Mouse (Mus musculus) stomach, embryonic 16.5 days (tissue): ENCODE data around the gene Ccdc141. TPM values are rescaled to one million over a fixed set of nuclear protein-coding genes. Genes with fewer than 3 reads are reported as not detected.

Experiments
- ATAC-seq: fragments of 200-750 bp; cut with Nextera tagmentation; 2 replicates; pipeline ENCODE4 v1.8.0; 2017; ENCODE audit warnings: moderate number of reproducible peaks, moderate TSS enrichment; ENCODE audit not compliant: insufficient read depth, low FRiP score
- H3K27ac ChIP-seq: fragments of 300-500 bp; sonication (generic); 2 replicates; pipeline ENCODE4 v1.5.1; 2014; ENCODE audit warnings: low read length
- H3K27me3 ChIP-seq: fragments of 300-500 bp; sonication (generic); 2 replicates; pipeline ENCODE4 v1.6.1; 2014; ENCODE audit warnings: low read length, control low read depth, mixed read lengths; ENCODE audit not compliant: control insufficient read depth, insufficient read depth
- H3K36me3 ChIP-seq: fragments of 300-500 bp; sonication (generic); 2 replicates; pipeline ENCODE4 v1.6.1; 2014; ENCODE audit warnings: low read length; ENCODE audit not compliant: control insufficient read depth, insufficient read depth
- H3K4me1 ChIP-seq: fragments of 300-500 bp; sonication (generic); 2 replicates; pipeline ENCODE4 v1.6.1; 2014; ENCODE audit warnings: low read length, control low read depth, mixed read lengths; ENCODE audit not compliant: control insufficient read depth, insufficient read depth
- H3K4me2 ChIP-seq: fragments of 300-500 bp; sonication (generic); 2 replicates; pipeline ENCODE4 v1.6.1; 2014; ENCODE audit warnings: low read depth, low read length, mixed read lengths
- H3K4me3 ChIP-seq: fragments of 300-500 bp; sonication (generic); replicated peaks from 2 replicates; pipeline ENCODE4 v1.5.1; 2014; ENCODE audit warnings: mild to moderate bottlenecking, low read length
- H3K9ac ChIP-seq: fragments of 300-500 bp; sonication (generic); 2 replicates; pipeline ENCODE4 v1.6.1; 2014; ENCODE audit warnings: low read length
- H3K9me3 ChIP-seq: fragments of 300-500 bp; sonication (generic); replicated peaks from 2 replicates; pipeline ENCODE4 v1.6.1; 2016; ENCODE audit warnings: low read length, control low read depth; ENCODE audit not compliant: control insufficient read depth
- WGBS: fragments of 180-500 bp; shearing (Covaris S2); extraction: QIAGEN DNeasy Blood & Tissue Kit; methylation state at CpG from one replicate; pipeline ENCODE4 v1.1.7; 2014; 5-methylcytosine and 5-hydroxymethylcytosine counted together
- polyA plus RNA-seq: library from polyadenylated mRNA; unstranded; fragments of >200 nt; fragmentation: Nextera tagmentation; extraction: Ambion mirVana; gene quantifications from 2 replicates; pipeline ENCODE4 v1.2.1, GENCODE M21; 2015

Ccdc141 gene
- polyA plus RNA-seq, 1 experiment from 2014 or later = 12.9 TPM

GRCm38 (mm10) chr2:77007015-77007414 is 163.4 kb downstream of the Ccdc141 start:
- Histone ChIP-seq H3K27me3 (no peaks in the 10 kb centered on the region), H3K27ac (no peak overlapping the region), H3K36me3 (no peaks in the 10 kb centered on the region), H3K4me1 (no peaks in the 10 kb centered on the region), H3K9me3 (no peaks in the 10 kb centered on the region), H3K4me2 (no peak overlapping the region), H3K4me3 (no peak overlapping the region), H3K9ac (no peak overlapping the region)
- ATAC-seq = no peak
- 72% methylated on average over 7 of the region's 7 CpGs for WGBS

DNA sequence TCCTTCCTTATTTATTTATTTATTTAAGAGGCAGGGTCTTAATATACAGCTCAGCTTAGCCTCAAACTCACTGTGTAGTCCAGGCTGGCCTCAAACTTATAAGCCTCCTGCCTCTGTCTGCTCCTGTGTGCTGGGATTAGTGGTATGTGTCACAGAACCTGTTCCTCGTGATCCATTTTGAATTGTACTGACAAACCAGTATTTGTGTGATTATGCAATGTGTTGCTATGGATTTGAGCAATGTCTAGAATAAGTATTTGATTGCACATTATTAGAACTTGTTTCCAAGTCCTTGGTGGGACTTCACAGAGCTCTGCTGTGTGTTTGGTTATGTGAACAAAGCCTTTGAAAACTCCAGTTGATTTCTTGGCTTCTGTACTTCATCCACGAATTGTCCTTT is 167.3 kb downstream of the Ccdc141 start:
- Histone ChIP-seq H3K4me1 (no peaks in the 10 kb centered on the region), H3K27ac (no peak overlapping the region), H3K9ac (no peak overlapping the region), H3K36me3 (no peaks in the 10 kb centered on the region), H3K27me3 (no peaks in the 10 kb centered on the region), H3K9me3 (no peaks in the 10 kb centered on the region), H3K4me3 (no peak overlapping the region), H3K4me2 (no peak overlapping the region)
- ATAC-seq = no peak
- WGBS = 49% methylated on average over 2 of the region's 2 CpGs

- Histone ChIP-seq H3K4me3 (no peak overlapping the region), H3K36me3 (no peaks in the 10 kb centered on the region), H3K9me3 (no peaks in the 10 kb centered on the region), H3K4me2 (no peak overlapping the region), H3K4me1 (no peaks in the 10 kb centered on the region), H3K9ac (no peak overlapping the region), H3K27ac (no peak overlapping the region), H3K27me3 (no peaks in the 10 kb centered on the region)
- WGBS = 54% methylated on average over 5 of the region's 5 CpGs
- ATAC-seq = no peak
These were observed 172.1 kb downstream of the Ccdc141 start for GRCm38 (mm10) chr2:76998351-76998750.

DNA sequence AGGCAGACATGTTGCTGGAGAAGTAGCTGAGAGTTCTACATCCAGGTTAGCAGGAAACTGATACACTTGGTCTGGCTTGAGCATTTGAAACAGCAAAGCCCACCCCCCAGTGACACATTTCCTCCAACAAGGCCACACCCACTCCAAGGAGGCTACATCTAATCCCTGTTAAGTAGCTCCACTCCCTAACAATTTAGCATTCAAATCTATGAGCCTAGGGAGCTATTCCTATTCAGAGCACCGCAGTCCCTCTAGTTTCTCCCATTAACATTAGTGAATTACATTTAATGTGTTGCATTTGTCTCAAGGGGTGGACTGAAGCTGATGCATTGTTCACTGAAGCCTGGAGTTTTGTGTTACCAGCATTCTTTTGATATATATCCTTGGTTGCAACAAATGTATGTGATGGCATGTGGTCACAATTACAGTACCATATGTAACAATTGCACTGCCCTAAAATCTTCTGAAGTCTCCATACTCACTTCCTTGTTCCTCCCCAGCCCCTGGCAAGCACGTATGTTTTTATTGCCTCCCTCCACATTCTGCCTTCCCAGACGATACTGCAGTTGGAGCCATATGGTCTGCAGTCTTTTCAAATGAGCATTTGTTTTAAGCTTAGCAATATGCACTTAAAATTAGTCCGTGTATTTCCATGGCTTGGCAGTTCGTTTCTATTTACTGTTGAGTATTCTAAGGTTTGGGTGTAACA is 177.8 kb downstream of the Ccdc141 start:
- Histone ChIP-seq H3K27me3 (no peaks in the 10 kb centered on the region), H3K4me3 (no peak overlapping the region), H3K4me1 (no peaks in the 10 kb centered on the region), H3K4me2 (no peak overlapping the region), H3K36me3 (no peaks in the 10 kb centered on the region), H3K9ac (no peak overlapping the region), H3K9me3 (no peaks in the 10 kb centered on the region), H3K27ac (no peak overlapping the region)
- WGBS = 77% methylated on average over 5 of the region's 5 CpGs
- ATAC-seq = no peak

DNA sequence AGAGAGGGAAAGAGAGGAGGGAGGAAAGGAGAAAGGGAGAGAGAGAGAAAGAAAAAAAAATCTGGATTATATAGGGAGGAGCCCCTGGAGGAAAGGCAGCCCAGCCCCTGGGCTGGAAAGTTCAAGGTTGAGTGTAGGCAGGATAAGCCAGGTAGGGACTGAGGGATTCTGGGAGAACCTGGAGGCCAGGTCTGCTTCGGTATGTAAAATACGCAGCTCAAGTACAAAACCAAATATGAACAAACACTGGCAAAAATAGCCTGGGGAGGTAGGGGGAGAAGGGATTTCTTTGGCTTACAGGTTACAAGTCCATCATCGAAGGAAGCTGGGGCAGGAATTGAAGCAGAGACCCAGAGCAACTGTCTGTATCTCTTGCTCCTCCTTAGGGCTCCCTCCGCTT is 183.1 kb downstream of the Ccdc141 start:
- 61% methylated on average over 4 of the region's 4 CpGs for WGBS
- no peak overlapping the region for H3K4me2 ChIP-seq
- H3K27me3 ChIP-seq = no peaks in the 10 kb centered on the region
- H3K9ac ChIP-seq = no peak overlapping the region
- ATAC-seq = no peak
- H3K27ac ChIP-seq = no peak overlapping the region
- no peaks in the 10 kb centered on the region for H3K4me1 ChIP-seq
- no peaks in the 10 kb centered on the region for H3K9me3 ChIP-seq
- no peaks in the 10 kb centered on the region for H3K36me3 ChIP-seq
- H3K4me3 ChIP-seq = no peak overlapping the region

DNA sequence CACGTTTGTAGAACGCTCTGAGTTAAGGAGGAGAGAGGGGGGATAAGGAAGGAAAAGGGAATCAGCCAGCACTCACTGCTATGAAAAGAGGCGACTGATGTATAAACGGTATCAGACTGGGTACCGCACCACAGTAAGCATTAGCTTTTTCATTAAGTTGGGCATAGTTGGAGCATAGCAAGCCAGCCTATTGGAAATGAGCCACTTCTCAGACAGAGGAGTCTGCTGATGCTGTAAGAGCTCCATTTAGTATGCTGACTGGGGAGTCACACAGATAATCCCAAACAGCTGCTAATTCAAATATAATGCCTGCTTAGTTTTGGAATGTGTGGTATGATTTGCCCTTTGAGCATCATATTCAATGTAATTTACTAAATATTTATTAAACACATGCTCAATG is 186.1 kb downstream of the Ccdc141 start:
- WGBS = 74% methylated on average over 5 of the region's 5 CpGs
- Histone ChIP-seq H3K9ac (no peak overlapping the region), H3K4me3 (no peak overlapping the region), H3K27ac (no peak overlapping the region), H3K4me1 (no peaks in the 10 kb centered on the region), H3K9me3 (no peaks in the 10 kb centered on the region), H3K4me2 (no peak overlapping the region), H3K36me3 (no peaks in the 10 kb centered on the region), H3K27me3 (no peaks in the 10 kb centered on the region)
- no peak for ATAC-seq

DNA sequence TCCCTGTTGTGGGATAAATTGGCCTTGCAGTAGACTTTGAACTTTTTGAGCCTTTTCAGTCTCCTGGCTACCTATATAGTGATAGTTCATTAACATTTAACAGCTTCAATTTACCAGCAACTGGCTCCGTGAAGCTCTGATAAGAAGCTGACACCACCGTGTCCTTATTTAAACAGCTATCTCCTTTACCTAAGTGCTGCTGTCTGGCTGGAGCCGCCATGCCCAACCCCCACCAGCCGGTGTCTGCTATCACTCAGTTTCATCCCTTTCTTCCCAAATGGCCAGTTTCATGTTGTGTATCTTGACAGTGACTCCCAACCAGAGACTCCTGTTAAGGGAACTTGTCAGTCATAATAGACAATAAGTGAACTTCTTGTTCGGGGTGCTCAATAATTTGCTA is 186.8 kb downstream of the Ccdc141 start:
- Histone ChIP-seq H3K36me3 (no peaks in the 10 kb centered on the region), H3K4me2 (no peak overlapping the region), H3K27me3 (no peaks in the 10 kb centered on the region), H3K9me3 (no peaks in the 10 kb centered on the region), H3K4me3 (no peak overlapping the region), H3K9ac (no peak overlapping the region), H3K27ac (no peak overlapping the region), H3K4me1 (no peaks in the 10 kb centered on the region)
- ATAC-seq = no peak
- WGBS = 29% methylated on average over 5 of the region's 5 CpGs

GRCm38 (mm10) chr2:76982391-76983145 is 187.9 kb downstream of the Ccdc141 start, which contains the start of gene Ttn:
Ttn (minus strand) TSS chr2:76982547.
- no peak within 1 kb of the TSS for H3K27ac ChIP-seq
- H3K4me3 ChIP-seq = no peak within 1 kb of the TSS
- no peaks in the 10 kb centered on the region for H3K27me3 ChIP-seq
- no peaks in the 10 kb centered on the region for H3K9me3 ChIP-seq
- H3K4me2 ChIP-seq = no peak within 1 kb of the TSS
- H3K9ac ChIP-seq = no peak within 1 kb of the TSS
- no peaks in the 10 kb centered on the region for H3K36me3 ChIP-seq
- H3K4me1 ChIP-seq = no peaks in the 10 kb centered on the region
- ATAC-seq = no peak
- WGBS = 77% methylated on average over 18 of the region's 18 CpGs

DNA sequence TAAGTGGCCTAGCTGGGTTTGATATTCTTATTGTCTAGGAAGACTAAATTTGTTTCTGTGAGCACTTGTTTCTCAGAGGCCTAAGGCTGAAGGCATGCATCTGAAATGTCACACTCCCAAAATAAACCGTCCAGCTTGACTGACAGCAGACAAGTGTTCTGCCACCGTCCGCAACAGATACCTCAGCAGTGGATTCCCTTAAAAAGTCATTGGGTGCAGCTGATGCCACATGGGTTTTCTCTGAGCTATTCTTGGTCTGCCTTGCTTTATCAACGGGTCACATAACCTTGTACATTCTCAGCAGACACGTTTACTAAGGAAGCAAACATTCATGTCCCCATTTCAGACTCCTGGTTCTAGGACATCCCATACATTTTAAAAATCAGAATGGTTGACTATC is 188.7 kb downstream of the Ccdc141 start:
- no peaks in the 10 kb centered on the region for H3K4me1 ChIP-seq
- ATAC-seq = no peak
- H3K4me2 ChIP-seq = no peak overlapping the region
- no peak overlapping the region for H3K4me3 ChIP-seq
- H3K27me3 ChIP-seq = no peaks in the 10 kb centered on the region
- H3K27ac ChIP-seq = no peak overlapping the region
- H3K36me3 ChIP-seq = no peaks in the 10 kb centered on the region
- 61% methylated on average over 5 of the region's 5 CpGs for WGBS
- no peak overlapping the region for H3K9ac ChIP-seq
- H3K9me3 ChIP-seq = no peaks in the 10 kb centered on the region
